Mouse (Mus musculus): Measurements from ENCODE around the gene Hdac7.

DNA sequence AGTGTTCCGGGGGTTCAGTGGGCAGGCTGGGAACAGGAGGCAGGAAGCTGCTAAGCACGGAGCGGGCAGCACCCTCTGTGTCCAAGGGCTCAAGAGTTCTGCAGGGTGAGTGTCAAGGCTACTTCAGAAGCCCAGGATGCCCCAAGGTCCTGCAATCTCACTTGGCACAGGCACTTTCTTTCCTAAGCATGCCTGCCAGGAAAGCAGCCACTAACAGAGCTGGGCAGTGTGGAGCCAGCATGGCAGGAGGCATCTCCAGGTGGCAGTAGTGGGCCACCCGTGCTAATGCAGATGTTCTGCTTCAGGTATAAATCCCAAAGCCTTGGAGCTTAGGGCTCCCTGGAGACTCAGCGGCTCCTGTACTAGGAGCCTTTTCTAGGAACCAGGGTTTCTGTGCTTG lies 34.4 kb downstream of the Hdac7 start:
- TF ChIP-seq CTCF (IDR thresholded peaks at IDR 0.05; ENCODE audit: low read depth, low read length) (peak; percentile 24), EP300 (IDR thresholded peaks at IDR 0.05; ENCODE audit: insufficient read depth, low read depth, low read length) (no peak)
